Mouse (Mus musculus) neural tube, embryonic 15.5 days (tissue): Measurements from ENCODE around the gene Efna1. TPM values are rescaled to one million over a fixed set of nuclear protein-coding genes. Genes with fewer than 3 reads are reported as not detected.

Experiments
- ATAC-seq: fragments of 200-750 bp; cut with Nextera tagmentation; 2 replicates; pipeline ENCODE4 v1.8.0; 2017; ENCODE audit warnings: mild to moderate bottlenecking, moderate TSS enrichment, moderate library complexity; ENCODE audit not compliant: low FRiP score
- H3K27ac ChIP-seq: fragments of 300-500 bp; sonication (generic); replicated peaks from 2 replicates; pipeline ENCODE4 v1.5.1; 2015; ENCODE audit warnings: mild to moderate bottlenecking, inconsistent platforms
- H3K27me3 ChIP-seq: fragments of 300-500 bp; sonication (generic); replicated peaks from 2 replicates; pipeline ENCODE4 v1.6.1; 2015; ENCODE audit warnings: inconsistent platforms
- H3K36me3 ChIP-seq: fragments of 300-500 bp; sonication (generic); 2 replicates; pipeline ENCODE4 v1.6.1; 2015; ENCODE audit warnings: inconsistent platforms
- H3K4me1 ChIP-seq: fragments of 300-500 bp; sonication (generic); 2 replicates; pipeline ENCODE4 v1.6.1; 2015; ENCODE audit warnings: inconsistent platforms
- H3K4me2 ChIP-seq: fragments of 300-500 bp; sonication (generic); 2 replicates; pipeline ENCODE4 v1.6.1; 2015; ENCODE audit warnings: inconsistent platforms, mild to moderate bottlenecking, moderate library complexity
- H3K4me3 ChIP-seq: fragments of 300-500 bp; sonication (generic); replicated peaks from 2 replicates; pipeline ENCODE4 v1.5.1; 2015; ENCODE audit warnings: mild to moderate bottlenecking, inconsistent platforms
- H3K9ac ChIP-seq: fragments of 300-500 bp; sonication (generic); replicated peaks from 2 replicates; pipeline ENCODE4 v1.6.1; 2015; ENCODE audit warnings: mild to moderate bottlenecking, inconsistent platforms
- H3K9me3 ChIP-seq: fragments of 300-500 bp; sonication (generic); replicated peaks from 2 replicates; pipeline ENCODE4 v1.6.1; 2016; ENCODE audit warnings: inconsistent platforms
- WGBS: fragments of 180-500 bp; shearing (Covaris S2); methylation state at CpG from one replicate; pipeline ENCODE4 v1.1.7; 2015; ENCODE audit warnings: mixed read lengths; 5-methylcytosine and 5-hydroxymethylcytosine counted together
- polyA plus RNA-seq: library from polyadenylated mRNA; unstranded; fragments of >200 nt; fragmentation: Nextera tagmentation; extraction: Ambion mirVana; gene quantifications from 2 replicates; pipeline ENCODE4 v1.2.1, GENCODE M21; 2015

Gene Efna1
- polyA plus RNA-seq, 1 experiment from 2014 or later = 9.7 TPM

GRCm38 (mm10) chr3:89318971-89319590, 38.1 kb upstream of the Efna1 start:
- Histone ChIP-seq H3K9me3 (no peaks in the 10 kb centered on the region), H3K4me2 (peak overlapping the region; percentile 86), H3K9ac (peak overlapping the region; percentile 91), H3K27me3 (no peaks in the 10 kb centered on the region), H3K4me1 (peaks cover 73% of the 10 kb centered on the region), H3K27ac (peak overlapping the region; percentile 98), H3K4me3 (peak overlapping the region; percentile 81), H3K36me3 (peaks cover 13% of the 10 kb centered on the region)
- no peak for ATAC-seq
- WGBS = 8% methylated on average over 21 of the region's 21 CpGs

GRCm38 (mm10) chr3:89318316-89318715, 37.4 kb upstream of the Efna1 start:
- H3K27ac ChIP-seq = no peak overlapping the region

GRCm38 (mm10) chr3:89317246-89317645, 36.3 kb upstream of the Efna1 start:
- peak overlapping the region; percentile 51; the same call in 1 of the 2 replicates for H3K27ac ChIP-seq
- H3K4me2 ChIP-seq = peak overlapping the region; percentile 54
- no peak overlapping the region; the same call in 1 of the 2 replicates for H3K4me3 ChIP-seq
- H3K27me3 ChIP-seq = no peaks in the 10 kb centered on the region
- no peaks in the 10 kb centered on the region for H3K9me3 ChIP-seq
- ATAC-seq = no peak
- H3K4me1 ChIP-seq = peaks cover 69% of the 10 kb centered on the region
- peaks cover 19% of the 10 kb centered on the region for H3K36me3 ChIP-seq
- WGBS = 56% methylated on average over 6 of the region's 6 CpGs
- 0 out of 2 replicates have a peak overlapping the region, but pooled peaks have one; percentile 3 for H3K9ac ChIP-seq

More at GRCm38 (mm10) chr3:89318316-89318715, 37.4 kb upstream of the Efna1 start:
- no peak for ATAC-seq
- Histone ChIP-seq H3K9me3 (no peaks in the 10 kb centered on the region), H3K27me3 (no peaks in the 10 kb centered on the region), H3K4me3 (no peak overlapping the region), H3K4me2 (no peak overlapping the region; the same call in 1 of the 2 replicates), H3K4me1 (peaks cover 73% of the 10 kb centered on the region), H3K36me3 (peaks cover 16% of the 10 kb centered on the region), H3K9ac (no peak overlapping the region)
- WGBS = 68% methylated on average over 8 of the region's 8 CpGs

- H3K4me1 ChIP-seq = peaks cover 69% of the 10 kb centered on the region
- peaks cover 19% of the 10 kb centered on the region for H3K36me3 ChIP-seq
- 0% methylated on average over 4 of the region's 4 CpGs for WGBS
- peak overlapping the region; percentile 51; the same call in 1 of the 2 replicates for H3K27ac ChIP-seq
- H3K9me3 ChIP-seq = no peaks in the 10 kb centered on the region
- H3K9ac ChIP-seq = 0 out of 2 replicates have a peak overlapping the region, but pooled peaks have one; percentile 20
- ATAC-seq = peak; percentile 6; the same call in 1 of the 2 replicates
- no peaks in the 10 kb centered on the region for H3K27me3 ChIP-seq
- H3K4me2 ChIP-seq = peak overlapping the region; percentile 54
- H3K4me3 ChIP-seq = no peak overlapping the region; the same call in 1 of the 2 replicates
Measured at GRCm38 (mm10) chr3:89316833-89317232, 35.9 kb upstream of the Efna1 start.

- Histone ChIP-seq H3K9ac (peak overlapping the region; percentile 20; the same call in 1 of the 2 replicates), H3K4me3 (no peak overlapping the region; the same call in 1 of the 2 replicates), H3K27ac (peak overlapping the region; percentile 48; the same call in 1 of the 2 replicates), H3K27me3 (no peaks in the 10 kb centered on the region), H3K4me1 (peaks cover 64% of the 10 kb centered on the region), H3K9me3 (no peaks in the 10 kb centered on the region), H3K4me2 (peak overlapping the region; percentile 54), H3K36me3 (peaks cover 19% of the 10 kb centered on the region)
- 10% methylated on average over 40 of the region's 40 CpGs for WGBS
- ATAC-seq = no peak
Measured at GRCm38 (mm10) chr3:89315930-89316831, 35.2 kb upstream of the Efna1 start.

- no peaks in the 10 kb centered on the region for H3K27me3 ChIP-seq
- H3K27ac ChIP-seq = no peak overlapping the region
- H3K9ac ChIP-seq = no peak overlapping the region; the same call in 1 of the 2 replicates
- H3K9me3 ChIP-seq = no peaks in the 10 kb centered on the region
- peak overlapping the region; percentile 54 for H3K4me2 ChIP-seq
- H3K36me3 ChIP-seq = peaks cover 19% of the 10 kb centered on the region
- H3K4me3 ChIP-seq = peak overlapping the region; percentile 25
- 0 out of 2 replicates have a peak, but pooled peaks have one; percentile 6 for ATAC-seq
- H3K4me1 ChIP-seq = peaks cover 56% of the 10 kb centered on the region
- 5% methylated on average over 26 of the region's 26 CpGs for WGBS
Measured at GRCm38 (mm10) chr3:89315195-89315929, 34.4 kb upstream of the Efna1 start.

GRCm38 (mm10) chr3:89314791-89315190, 33.8 kb upstream of the Efna1 start:
- H3K27ac ChIP-seq = no peak overlapping the region
- peaks cover 19% of the 10 kb centered on the region for H3K36me3 ChIP-seq
- H3K4me2 ChIP-seq = peak overlapping the region; percentile 54; the same call in 1 of the 2 replicates
- no peak overlapping the region for H3K9ac ChIP-seq
- ATAC-seq = no peak
- no peaks in the 10 kb centered on the region for H3K9me3 ChIP-seq
- no peaks in the 10 kb centered on the region for H3K27me3 ChIP-seq
- H3K4me3 ChIP-seq = no peak overlapping the region
- WGBS = 42% methylated on average over 2 of the region's 2 CpGs
- peaks cover 50% of the 10 kb centered on the region for H3K4me1 ChIP-seq

- Histone ChIP-seq H3K4me2 (no peak overlapping the region), H3K36me3 (peaks cover 19% of the 10 kb centered on the region), H3K9ac (no peak overlapping the region), H3K27me3 (no peaks in the 10 kb centered on the region), H3K4me3 (no peak overlapping the region), H3K9me3 (no peaks in the 10 kb centered on the region), H3K4me1 (peaks cover 46% of the 10 kb centered on the region), H3K27ac (no peak overlapping the region)
- WGBS = 79% methylated on average over 5 of the region's 5 CpGs
- ATAC-seq = no peak
Measured at GRCm38 (mm10) chr3:89314340-89314739, 33.4 kb upstream of the Efna1 start.

GRCm38 (mm10) chr3:89308089-89308488, 27.1 kb upstream of the Efna1 start:
- Histone ChIP-seq H3K27me3 (no peaks in the 10 kb centered on the region), H3K9me3 (no peaks in the 10 kb centered on the region), H3K4me2 (peak overlapping the region; percentile 11; the same call in 1 of the 2 replicates), H3K4me3 (no peak overlapping the region), H3K36me3 (peaks cover under 1% of the 10 kb centered on the region; the same call in 1 of the 2 replicates), H3K4me1 (peaks cover 3% of the 10 kb centered on the region; the same call in 1 of the 2 replicates), H3K9ac (no peak overlapping the region), H3K27ac (no peak overlapping the region)
- WGBS = 7% methylated on average over 9 of the region's 9 CpGs
- peak; percentile 79 for ATAC-seq

- no peak for ATAC-seq
- no peak overlapping the region for H3K4me2 ChIP-seq
- H3K36me3 ChIP-seq = no peaks in the 10 kb centered on the region
- H3K9me3 ChIP-seq = no peaks in the 10 kb centered on the region
- no peak overlapping the region for H3K4me3 ChIP-seq
- H3K9ac ChIP-seq = no peak overlapping the region
- peaks cover 3% of the 10 kb centered on the region; the same call in 1 of the 2 replicates for H3K4me1 ChIP-seq
- WGBS = 66% methylated on average over 8 of the region's 8 CpGs
- H3K27me3 ChIP-seq = no peaks in the 10 kb centered on the region
- H3K27ac ChIP-seq = no peak overlapping the region
Measured at GRCm38 (mm10) chr3:89305551-89306325, 24.8 kb upstream of the Efna1 start.
